Mouse (Mus musculus): ENCODE data around the gene D10Wsu102e.
"Not testable (repeated sequence)": the region's sequence is repeated elsewhere in the genome, so short reads cannot be mapped to it uniquely, and the experiment has no call there.

D10Wsu102e gene

GRCm38 (mm10) chr10:83341226-83341625 lies 18.8 kb upstream of the D10Wsu102e start:
- CTCF ChIA-PET = interaction anchor here in 1 of 4 experiments (0.7 kb wide), 1 partner anchor 198 kb away, joined by 3 read pairs; no protein-coding TSS in a partner anchor
- POLR2A ChIA-PET = interaction anchor here in 3 of 4 experiments (0.8 to 1.8 kb wide), 5 partner anchors 16 to 482 kb away, joined by 4 to 9 read pairs (median 5); partner anchors contain the start of gene D10Wsu102e (in 2 of the 3)

GRCm38 (mm10) chr10:83343171-83343570 lies 16.9 kb upstream of the D10Wsu102e start:
- CTCF ChIA-PET = interaction anchor here in 2 of 4 experiments (0.6 to 1.2 kb wide), 2 partner anchors 166 to 295 kb away, joined by 3 read pairs; no protein-coding TSS in a partner anchor

GRCm38 (mm10) chr10:83343828-83344685 lies 16.0 kb upstream of the D10Wsu102e start:
- CTCF ChIA-PET = interaction anchor here in 1 of 4 experiments (0.5 kb wide), 1 partner anchor 11 kb away, joined by 4 read pairs; no protein-coding TSS in a partner anchor

More at GRCm38 (mm10) chr10:83343171-83343570, 16.9 kb upstream of the D10Wsu102e start:
- POLR2A ChIA-PET = interaction anchor here in 2 of 4 experiments (0.6 to 1.4 kb wide), 3 partner anchors 10 to 484 kb away, joined by 3 to 6 read pairs (median 4); no protein-coding TSS in a partner anchor

GRCm38 (mm10) chr10:83345693-83346358 lies 14.2 kb upstream of the D10Wsu102e start:
- ChIA-PET CTCF (interaction anchor here (0.6 to 1.0 kb wide), 5 partner anchors 10 to 679 kb away, joined by 3 to 8 read pairs (median 4); no protein-coding TSS in a partner anchor), POLR2A (interaction anchor here in 3 of 4 experiments (0.5 to 7.5 kb wide), 32 partner anchors 9 to 577 kb away, joined by 3 to 62 read pairs (median 5); partner anchors contain the start of genes D10Wsu102e (in 3 of the 3) and Slc41a2 (in 1 of the 3))

More at GRCm38 (mm10) chr10:83343828-83344685, 16.0 kb upstream of the D10Wsu102e start:
- POLR2A ChIA-PET = interaction anchor here in 3 of 4 experiments (1.0 to 7.5 kb wide), 5 partner anchors 12 to 444 kb away, joined by 3 to 62 read pairs (median 7); partner anchors contain the start of gene D10Wsu102e (in 2 of the 3)

GRCm38 (mm10) chr10:83346359-83346736 lies 13.7 kb upstream of the D10Wsu102e start:
- CTCF ChIA-PET = interaction anchor here in 2 of 4 experiments (0.5 to 0.7 kb wide), 3 partner anchors 102 to 567 kb away, joined by 3 to 5 read pairs (median 4); no protein-coding TSS in a partner anchor
- POLR2A ChIA-PET = interaction anchor here (0.6 to 7.5 kb wide), 27 partner anchors 8 to 577 kb away, joined by 3 to 62 read pairs (median 5); partner anchors contain the start of genes D10Wsu102e (in 4 of the 4) and Slc41a2 (in 1 of the 4)

- ChIA-PET CTCF (interaction anchor here in 1 of 4 experiments (0.5 kb wide), 1 partner anchor 816 kb away, joined by 3 read pairs; no protein-coding TSS in a partner anchor), POLR2A (interaction anchor here (1.2 to 7.5 kb wide), 8 partner anchors 9 to 159 kb away, joined by 3 to 62 read pairs (median 14); partner anchors contain the start of genes D10Wsu102e (in 4 of the 4) and Slc41a2 (in 1 of the 4))
Measured at GRCm38 (mm10) chr10:83347494-83347893, 12.5 kb upstream of the D10Wsu102e start.

- ChIA-PET POLR2A (interaction anchor here (0.5 to 7.5 kb wide), 5 partner anchors 9 to 131 kb away, joined by 3 to 62 read pairs (median 4); partner anchors contain the start of gene D10Wsu102e (in 2 of the 4)), CTCF (no interaction called here)
Measured at GRCm38 (mm10) chr10:83350689-83351088, 9.3 kb upstream of the D10Wsu102e start.

GRCm38 (mm10) chr10:83351779-83352178 lies 8.2 kb upstream of the D10Wsu102e start:
- POLR2A ChIA-PET = interaction anchor here in 2 of 4 experiments (0.8 to 1.2 kb wide), 2 partner anchors 8 to 34 kb away, joined by 3 read pairs; partner anchors contain the start of gene D10Wsu102e (in 1 of the 2)
- CTCF ChIA-PET = not testable (repeated sequence)

- ChIA-PET CTCF (interaction anchor here in 2 of 4 experiments (0.9 to 1.0 kb wide), 3 partner anchors 17 to 102 kb away, joined by 3 to 4 read pairs (median 4); partner anchors contain the start of gene Slc41a2 (in 1 of the 2)), POLR2A (interaction anchor here in 2 of 4 experiments (0.6 to 1.9 kb wide), 4 partner anchors 8 to 225 kb away, joined by 4 to 8 read pairs (median 6); no protein-coding TSS in a partner anchor)
Measured at GRCm38 (mm10) chr10:83353680-83354332, 6.2 kb upstream of the D10Wsu102e start.

- ChIA-PET POLR2A (interaction anchor here in 2 of 4 experiments (0.6 to 1.9 kb wide), 3 partner anchors 9 to 225 kb away, joined by 4 to 8 read pairs (median 7); no protein-coding TSS in a partner anchor), CTCF (interaction anchor here in 2 of 4 experiments (0.9 to 1.0 kb wide), 3 partner anchors 17 to 103 kb away, joined by 3 to 4 read pairs (median 4); partner anchors contain the start of gene Slc41a2 (in 1 of the 2))
Measured at GRCm38 (mm10) chr10:83354333-83354719, 5.7 kb upstream of the D10Wsu102e start.

GRCm38 (mm10) chr10:83356416-83356815 lies 3.6 kb upstream of the D10Wsu102e start:
- CTCF ChIA-PET = interaction anchor here in 2 of 4 experiments (0.6 to 1.3 kb wide), 4 partner anchors 11 to 153 kb away, joined by 4 to 6 read pairs (median 4); no protein-coding TSS in a partner anchor
- POLR2A ChIA-PET = interaction anchor here in 3 of 4 experiments (0.5 to 2.4 kb wide), 12 partner anchors 10 to 391 kb away, joined by 3 to 13 read pairs (median 5); no protein-coding TSS in a partner anchor

- POLR2A ChIA-PET = interaction anchor here (0.5 to 3.7 kb wide), 49 partner anchors 8 to 1707 kb away, joined by 3 to 62 read pairs (median 3); partner anchors contain the start of genes Slc41a2 (in 2 of the 4), Aldh1l2 (in 1 of the 4) and Appl2 (in 1 of the 4)
- CTCF ChIA-PET = interaction anchor here in 1 of 4 experiments (0.9 kb wide), 1 partner anchor 1754 kb away, joined by 3 read pairs; no protein-coding TSS in a partner anchor
Measured at GRCm38 (mm10) chr10:83359451-83359850, 570 bp upstream of the D10Wsu102e start.

- ChIA-PET POLR2A (interaction anchor here (0.6 to 3.7 kb wide), 41 partner anchors 8 to 580 kb away, joined by 3 to 62 read pairs (median 3); partner anchors contain the start of genes Slc41a2 (in 2 of the 4), Aldh1l2 (in 1 of the 4) and Appl2 (in 1 of the 4)), CTCF (interaction anchor here in 1 of 4 experiments (0.9 kb wide), 1 partner anchor 1755 kb away, joined by 3 read pairs; no protein-coding TSS in a partner anchor)
Measured at GRCm38 (mm10) chr10:83360356-83360755, 335 bp downstream of the D10Wsu102e start.

- ChIA-PET CTCF (interaction anchor here in 3 of 4 experiments (0.6 to 1.3 kb wide), 8 partner anchors 13 to 1781 kb away, joined by 3 to 8 read pairs (median 3); no protein-coding TSS in a partner anchor), POLR2A (interaction anchor here in 3 of 4 experiments (0.5 to 3.7 kb wide), 14 partner anchors 10 to 1502 kb away, joined by 3 to 62 read pairs (median 4); partner anchors contain the start of gene Slc41a2 (in 1 of the 3))
Measured at GRCm38 (mm10) chr10:83361643-83362382, 1.8 kb downstream of the D10Wsu102e start.

GRCm38 (mm10) chr10:83363451-83363850 lies 3.4 kb downstream of the D10Wsu102e start:
- ChIA-PET POLR2A (interaction anchor here in 2 of 4 experiments (1.0 to 1.5 kb wide), 2 partner anchors 13 to 18 kb away, joined by 3 to 7 read pairs; no protein-coding TSS in a partner anchor), CTCF (interaction anchor here in 1 of 4 experiments (0.6 kb wide), 1 partner anchor 136 kb away, joined by 3 read pairs; no protein-coding TSS in a partner anchor)

Measured in embryonic stem cell, embryonic (primary cell).